ENCODE assay signal across 8 mouse cellular contexts in genomic region chr9:121760271-121761090, GRCm38 (mm10). TPM values are rescaled to one million over a fixed set of nuclear protein-coding genes. Genes with fewer than 3 reads are reported as not detected.
DNase-seq lines count a peak whose midpoint lies in the region; ATAC-seq and TF ChIP-seq lines count a peak whose summit lies in the region.

No protein-coding gene starts in this region.

- H3ac ChIP-seq in C2C12 (ENCODE audit: control insufficient read depth, insufficient read length, low read depth) = peak overlapping the region; percentile 71

- H3K36me3 ChIP-seq in C2C12 (ENCODE audit: control insufficient read depth, insufficient read depth) = peaks cover 5% of the 10 kb centered on the region
- H3K36me3 ChIP-seq in embryonic facial prominence, embryonic 12.5 days = peaks cover 42% of the 10 kb centered on the region
- peaks cover 19% of the 10 kb centered on the region for H3K36me3 ChIP-seq in heart, embryonic 11.5 days (ENCODE audit: control insufficient read depth, insufficient read depth, low read length)
- H3K36me3 ChIP-seq in liver, embryonic 16.5 days (ENCODE audit: control insufficient read depth, insufficient read depth) = no peaks in the 10 kb centered on the region
- H3K36me3 ChIP-seq in neural tube, embryonic 14.5 days (ENCODE audit: control insufficient read depth, insufficient read depth, low read length) = peaks cover 31% of the 10 kb centered on the region

- H3K4me2 ChIP-seq in embryonic facial prominence, embryonic 12.5 days (replicated peaks) = peak overlapping the region; percentile 83
- peak overlapping the region; percentile 95 for H3K4me2 ChIP-seq in heart, embryonic 11.5 days
- peak overlapping the region; percentile 68 for H3K4me2 ChIP-seq in liver, embryonic 16.5 days (ENCODE audit: low read depth, low read length)
- peak overlapping the region; percentile 77 for H3K4me2 ChIP-seq in neural tube, embryonic 14.5 days (ENCODE audit: low read depth, low read length)

- H3K79me2 ChIP-seq in C2C12 (ENCODE audit: control insufficient read depth, insufficient read depth) = no peaks in the 10 kb centered on the region

- H3K27me3 ChIP-seq in C2C12 (ENCODE audit: control insufficient read depth, insufficient read depth, insufficient read length) = no peaks in the 10 kb centered on the region
- H3K27me3 ChIP-seq in embryonic facial prominence, embryonic 12.5 days = no peaks in the 10 kb centered on the region
- H3K27me3 ChIP-seq in heart, embryonic 11.5 days (ENCODE audit: control insufficient read depth, insufficient read depth, low read length) = no peaks in the 10 kb centered on the region; the same call in 1 of the 2 replicates
- H3K27me3 ChIP-seq in liver, embryonic 16.5 days (ENCODE audit: control insufficient read depth, insufficient read depth, low read depth, low read length) = peaks cover 35% of the 10 kb centered on the region
- H3K27me3 ChIP-seq in neural tube, embryonic 14.5 days (ENCODE audit: control insufficient read depth, insufficient read depth, low read length) = no peaks in the 10 kb centered on the region

- no peak for TF ChIP-seq CTCF in C2C12 (IDR thresholded peaks at IDR 0.05; ENCODE audit: control insufficient read depth, insufficient read depth, insufficient read length)

- H3K79me3 ChIP-seq in C2C12 (ENCODE audit: low read depth) = no peaks in the 10 kb centered on the region

- peak; percentile 29; the same call in 1 of the 2 replicates for ATAC-seq in embryonic facial prominence, embryonic 12.5 days (ENCODE audit: insufficient number of reproducible peaks, insufficient read depth, low FRiP score, low TSS enrichment)
- peak; percentile 62 for ATAC-seq in heart, embryonic 11.5 days (replicated peaks; ENCODE audit: insufficient number of reproducible peaks, low FRiP score, low TSS enrichment)
- ATAC-seq in liver, embryonic 16.5 days (ENCODE audit: low read depth) = peak; percentile 33
- peak; percentile 32 for ATAC-seq in neural tube, embryonic 14.5 days (ENCODE audit: low read depth)

- DNase-seq in adrenal gland, postnatal 10 days = peak; percentile 84
- peak; percentile 50 for DNase-seq in kidney, adult 9 months
- peak; percentile 72 for DNase-seq in urinary bladder, adult 2 months (ENCODE audit: low spot score)

- peak overlapping the region; percentile 94 for H3K27ac ChIP-seq in embryonic facial prominence, embryonic 12.5 days
- peak overlapping the region; percentile 93 for H3K27ac ChIP-seq in heart, embryonic 11.5 days (ENCODE audit: low read depth, low read length)
- no peak overlapping the region for H3K27ac ChIP-seq in liver, embryonic 16.5 days (ENCODE audit: low read length)
- peak overlapping the region; percentile 88 for H3K27ac ChIP-seq in neural tube, embryonic 14.5 days (ENCODE audit: low read depth, low read length)

- H3K4me3 ChIP-seq in C2C12 (ENCODE audit: insufficient read depth, poor library complexity, severe bottlenecking) = peak overlapping the region; percentile 36
- H3K4me3 ChIP-seq in embryonic facial prominence, embryonic 12.5 days = peak overlapping the region; percentile 86
- peak overlapping the region; percentile 84 for H3K4me3 ChIP-seq in heart, embryonic 11.5 days (ENCODE audit: low read depth, low read length)
- peak overlapping the region; percentile 62 for H3K4me3 ChIP-seq in liver, embryonic 16.5 days (ENCODE audit: low read depth, low read length)
- H3K4me3 ChIP-seq in neural tube, embryonic 14.5 days (ENCODE audit: low read depth, low read length) = peak overlapping the region; percentile 96

- WGBS in embryonic facial prominence, embryonic 12.5 days = under 1% methylated on average over 39 of the region's 43 CpGs
- WGBS in heart, embryonic 11.5 days (ENCODE audit: insufficient replicate concordance) = 2% methylated on average over 41 of the region's 43 CpGs
- WGBS in liver, embryonic 16.5 days (ENCODE audit: insufficient replicate concordance) = 1% methylated on average over 43 of the region's 43 CpGs
- WGBS in neural tube, embryonic 14.5 days = 2% methylated on average over 42 of the region's 43 CpGs

- peaks cover 36% of the 10 kb centered on the region for H3K4me1 ChIP-seq in embryonic facial prominence, embryonic 12.5 days
- peaks cover 30% of the 10 kb centered on the region for H3K4me1 ChIP-seq in heart, embryonic 11.5 days (ENCODE audit: control insufficient read depth, insufficient read depth, low read length)
- H3K4me1 ChIP-seq in liver, embryonic 16.5 days (ENCODE audit: control insufficient read depth, low read depth, low read length) = peaks cover 7% of the 10 kb centered on the region
- H3K4me1 ChIP-seq in neural tube, embryonic 14.5 days (ENCODE audit: control insufficient read depth, insufficient read depth, low read length) = peaks cover 26% of the 10 kb centered on the region

- no peaks in the 10 kb centered on the region for H3K9me3 ChIP-seq in embryonic facial prominence, embryonic 12.5 days
- H3K9me3 ChIP-seq in heart, embryonic 11.5 days (replicated peaks; ENCODE audit: control insufficient read depth, low read length) = no peaks in the 10 kb centered on the region
- no peaks in the 10 kb centered on the region for H3K9me3 ChIP-seq in liver, embryonic 16.5 days (replicated peaks; ENCODE audit: control insufficient read depth, low read length)
- H3K9me3 ChIP-seq in neural tube, embryonic 14.5 days (ENCODE audit: control insufficient read depth, low read length) = no peaks in the 10 kb centered on the region

- peak overlapping the region; percentile 93 for H3K9ac ChIP-seq in embryonic facial prominence, embryonic 12.5 days
- peak overlapping the region; percentile 92 for H3K9ac ChIP-seq in heart, embryonic 11.5 days (ENCODE audit: low read depth, low read length)
- peak overlapping the region; percentile 57 for H3K9ac ChIP-seq in liver, embryonic 16.5 days (ENCODE audit: low read depth, low read length)
- peak overlapping the region; percentile 94 for H3K9ac ChIP-seq in neural tube, embryonic 14.5 days (replicated peaks; ENCODE audit: low read depth, low read length)

TF ChIP-seq in C2C12, 6 proteins besides CTCF, POLR2A, EP300 and RAD21:
- TF ChIP-seq USF1 (IDR thresholded peaks at IDR 0.05; ENCODE audit: low read depth) (peak; percentile 49), FOSL1 (IDR thresholded peaks at IDR 0.05; ENCODE audit: insufficient read depth, low read length, poor library complexity, severe bottlenecking) (no peak)

RNA-seq across cellular contexts. Expression of gene Zfp651, which starts 1.4 kb away (rescaled TPM):
- 16.0 TPM for polyA plus RNA-seq in C2C12 (2012; fragmentation: generic; extraction: Trizol)
- total RNA-seq in adrenal gland, postnatal 10 days (2021) = 10 to 100 TPM; 41.2 to 50.8 TPM
- polyA plus RNA-seq in embryonic facial prominence, embryonic 12.5 days (2016; fragmentation: Nextera tagmentation; extraction: Ambion mirVana) = 15.4 and 20.1 TPM in 2 replicates
- polyA plus RNA-seq in heart, embryonic 11.5 days (2014; fragmentation: Nextera tagmentation; extraction: Ambion mirVana) = 7.1 and 7.8 TPM in 2 replicates
- 0.50 and 0.89 TPM in 2 replicates for polyA plus RNA-seq in liver, embryonic 16.5 days (2015; fragmentation: Nextera tagmentation; extraction: Ambion mirVana)
- 15.7 and 17.0 TPM in 2 replicates for polyA plus RNA-seq in neural tube, embryonic 14.5 days (2014; fragmentation: Nextera tagmentation; extraction: Ambion mirVana)
- 55.2 and 76.1 TPM in 2 replicates for polyA plus RNA-seq in urinary bladder, adult 2 months (2012; rRNA removed)

RNA-seq across cellular contexts. Expression of gene Klhl40, which starts 16.9 kb away (rescaled TPM):
- 2.7 TPM for polyA plus RNA-seq in C2C12 (2012; fragmentation: generic; extraction: Trizol)
- 1 to 10 TPM; 1.9 to 7.6 TPM for total RNA-seq in adrenal gland, postnatal 10 days (2021)
- polyA plus RNA-seq in embryonic facial prominence, embryonic 12.5 days (2016; fragmentation: Nextera tagmentation; extraction: Ambion mirVana) = 2.9 and 3.6 TPM in 2 replicates
- polyA plus RNA-seq in heart, embryonic 11.5 days (2014; fragmentation: Nextera tagmentation; extraction: Ambion mirVana) = 0.59 and 0.84 TPM in 2 replicates
- 0.53 and 1.5 TPM in 2 replicates for polyA plus RNA-seq in liver, embryonic 16.5 days (2015; fragmentation: Nextera tagmentation; extraction: Ambion mirVana)
- polyA plus RNA-seq in neural tube, embryonic 14.5 days (2014; fragmentation: Nextera tagmentation; extraction: Ambion mirVana) = 1.7 and 2.4 TPM in 2 replicates
- polyA plus RNA-seq in urinary bladder, adult 2 months (2012; rRNA removed) = 0.07 and 0.10 TPM in 2 replicates

RNA-seq across cellular contexts. Expression of gene Hhatl, which starts 31.8 kb away (rescaled TPM):
- polyA plus RNA-seq in C2C12 (2012; fragmentation: generic; extraction: Trizol) = 0.07 TPM
- 10 to 100 TPM in 1 of 2 experiments, 1 to 10 TPM in 1; 4.3 to 17.4 TPM for total RNA-seq in adrenal gland, postnatal 10 days (2021)
- 0.40 TPM in 1 of 2 replicates, not detected in the other for polyA plus RNA-seq in embryonic facial prominence, embryonic 12.5 days (2016; fragmentation: Nextera tagmentation; extraction: Ambion mirVana)
- 3.6 and 4.8 TPM in 2 replicates for polyA plus RNA-seq in heart, embryonic 11.5 days (2014; fragmentation: Nextera tagmentation; extraction: Ambion mirVana)
- polyA plus RNA-seq in liver, embryonic 16.5 days (2015; fragmentation: Nextera tagmentation; extraction: Ambion mirVana) = 0.07 and 0.31 TPM in 2 replicates
- polyA plus RNA-seq in neural tube, embryonic 14.5 days (2014; fragmentation: Nextera tagmentation; extraction: Ambion mirVana) = 0.26 and 0.40 TPM in 2 replicates
- 1.9 and 3.0 TPM in 2 replicates for polyA plus RNA-seq in urinary bladder, adult 2 months (2012; rRNA removed)

RNA-seq across cellular contexts. Expression of gene Nktr, which starts 41.5 kb away (rescaled TPM):
- 10.7 TPM for polyA plus RNA-seq in C2C12 (2012; fragmentation: generic; extraction: Trizol)
- 10 to 100 TPM; 55.1 to 98.4 TPM for total RNA-seq in adrenal gland, postnatal 10 days (2021)
- polyA plus RNA-seq in embryonic facial prominence, embryonic 12.5 days (2016; fragmentation: Nextera tagmentation; extraction: Ambion mirVana) = 73.7 and 85.5 TPM in 2 replicates
- 46.8 and 64.6 TPM in 2 replicates for polyA plus RNA-seq in heart, embryonic 11.5 days (2014; fragmentation: Nextera tagmentation; extraction: Ambion mirVana)
- polyA plus RNA-seq in liver, embryonic 16.5 days (2015; fragmentation: Nextera tagmentation; extraction: Ambion mirVana) = 24.9 and 25.2 TPM in 2 replicates
- 64.9 and 82.9 TPM in 2 replicates for polyA plus RNA-seq in neural tube, embryonic 14.5 days (2014; fragmentation: Nextera tagmentation; extraction: Ambion mirVana)
- 89.1 and 120 TPM in 2 replicates for polyA plus RNA-seq in urinary bladder, adult 2 months (2012; rRNA removed)

RNA-seq across cellular contexts. Expression of gene Ss18l2, which starts 50.4 kb away (rescaled TPM):
- 44.7 TPM for polyA plus RNA-seq in C2C12 (2012; fragmentation: generic; extraction: Trizol)
- total RNA-seq in adrenal gland, postnatal 10 days (2021) = 10 to 100 TPM; 51.5 to 60.9 TPM
- polyA plus RNA-seq in embryonic facial prominence, embryonic 12.5 days (2016; fragmentation: Nextera tagmentation; extraction: Ambion mirVana) = 96.2 and 117 TPM in 2 replicates
- polyA plus RNA-seq in heart, embryonic 11.5 days (2014; fragmentation: Nextera tagmentation; extraction: Ambion mirVana) = 153 and 161 TPM in 2 replicates
- polyA plus RNA-seq in liver, embryonic 16.5 days (2015; fragmentation: Nextera tagmentation; extraction: Ambion mirVana) = 54.9 and 55.5 TPM in 2 replicates
- 194 and 208 TPM in 2 replicates for polyA plus RNA-seq in neural tube, embryonic 14.5 days (2014; fragmentation: Nextera tagmentation; extraction: Ambion mirVana)
- 44.2 and 46.8 TPM in 2 replicates for polyA plus RNA-seq in urinary bladder, adult 2 months (2012; rRNA removed)

Comparison
In these comparisons a context has a peak if more than half of its experiments do, and no peak if none do; other contexts are left out.
1. H3K4me3 ChIP-seq: peak in every context shown above with its lines; median percentile 96 in neural tube, embryonic 14.5 days; 86 in embryonic facial prominence, embryonic 12.5 days; 84 in heart, embryonic 11.5 days; 62 in liver, embryonic 16.5 days; 36 in C2C12.